Mouse (Mus musculus): ENCODE data around the gene Nbeal2.

DNA sequence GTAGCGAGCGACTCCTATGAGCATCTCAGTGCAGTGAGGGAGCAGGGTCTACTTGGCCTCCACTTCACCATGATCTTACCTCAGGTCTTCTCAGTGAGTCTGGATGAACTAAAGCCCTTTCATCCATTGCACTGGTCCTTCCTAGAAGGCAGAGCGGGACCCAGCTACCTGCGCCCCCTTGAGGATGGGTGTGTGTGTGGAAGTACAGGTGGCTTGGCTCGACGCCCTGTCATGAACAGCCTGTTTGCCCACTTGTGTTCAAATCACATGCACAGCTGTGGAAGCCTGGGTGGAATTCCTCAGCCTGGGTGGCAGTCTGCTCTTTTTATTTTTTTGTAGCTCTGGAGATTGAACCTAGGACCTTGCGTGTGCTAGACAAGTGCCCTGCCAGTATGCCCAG, 33.8 kb downstream of the Nbeal2 start:
- TF ChIP-seq CTCF (IDR thresholded peaks at IDR 0.05; ENCODE audit: low read depth, low read length) (peak; percentile 43; the same call in 1 of the 2 replicates), POLR2A (IDR thresholded peaks at IDR 0.05; ENCODE audit: extremely low read depth, insufficient read depth, low read length) (no peak)
